Mouse (Mus musculus) right cerebral cortex, adult 18-20 months (tissue): ENCODE results near the gene Cybrd1.

Experiments used
- DNase-seq: peaks from one replicate; pipeline ENCODE4 v3.0.0; 2022; ENCODE audit warnings: mixed read lengths

Gene Cybrd1

DNA sequence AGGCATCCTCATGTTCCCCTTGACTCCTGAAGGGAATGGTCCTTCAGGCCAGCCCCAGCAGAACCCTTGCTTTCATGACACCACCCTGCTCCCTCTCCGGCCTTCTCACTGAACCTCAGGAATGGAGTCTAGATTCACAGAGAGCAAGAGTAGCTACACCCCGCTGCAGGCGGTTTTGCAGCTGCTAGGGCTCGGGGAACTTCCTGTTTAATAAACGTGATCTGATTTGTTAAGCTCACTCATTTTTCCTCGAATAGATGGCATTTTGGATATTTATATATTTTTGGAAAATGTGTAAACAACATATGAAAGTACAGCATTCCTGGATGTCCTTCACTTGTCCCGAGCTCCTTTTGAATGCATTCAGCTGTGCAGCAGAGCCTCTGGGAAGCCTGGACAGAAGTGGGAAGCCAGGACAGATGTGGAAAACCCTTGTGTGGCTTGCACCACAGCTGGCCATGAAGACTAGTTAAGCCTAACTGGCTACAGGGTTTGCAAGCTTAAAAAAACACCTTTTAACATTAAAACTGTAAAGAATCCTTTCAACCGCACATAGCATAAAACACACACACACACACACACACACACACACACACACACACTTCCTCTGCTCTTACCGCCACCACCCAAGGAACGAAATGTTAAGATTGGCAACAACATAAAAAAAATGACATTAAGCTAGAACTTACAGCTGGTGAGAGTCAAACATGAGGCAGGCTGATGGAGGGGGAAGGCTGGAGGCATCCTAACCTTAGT lies 10.2 kb downstream of the Cybrd1 start:
- DNase-seq = no peak

DNA sequence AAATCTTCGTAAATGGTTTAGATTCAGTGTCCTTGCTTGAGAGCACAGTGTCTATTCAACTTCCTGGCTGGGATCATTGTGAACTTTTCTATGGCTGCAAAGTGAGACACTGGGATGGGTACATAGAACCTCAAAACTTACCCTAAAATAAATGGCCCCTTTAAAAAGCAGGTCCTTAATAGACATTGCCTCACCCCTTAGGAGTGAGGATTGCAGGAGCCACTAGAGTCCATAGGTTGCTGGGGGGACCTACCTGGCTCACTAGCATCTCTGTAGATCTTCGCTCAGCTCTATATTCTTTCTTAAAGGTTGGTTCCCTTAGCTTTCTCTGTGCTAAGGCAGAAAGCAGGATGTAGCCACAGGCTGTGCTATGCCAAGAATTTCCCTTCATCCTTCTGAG lies 12.6 kb downstream of the Cybrd1 start:
- no peak for DNase-seq

DNA sequence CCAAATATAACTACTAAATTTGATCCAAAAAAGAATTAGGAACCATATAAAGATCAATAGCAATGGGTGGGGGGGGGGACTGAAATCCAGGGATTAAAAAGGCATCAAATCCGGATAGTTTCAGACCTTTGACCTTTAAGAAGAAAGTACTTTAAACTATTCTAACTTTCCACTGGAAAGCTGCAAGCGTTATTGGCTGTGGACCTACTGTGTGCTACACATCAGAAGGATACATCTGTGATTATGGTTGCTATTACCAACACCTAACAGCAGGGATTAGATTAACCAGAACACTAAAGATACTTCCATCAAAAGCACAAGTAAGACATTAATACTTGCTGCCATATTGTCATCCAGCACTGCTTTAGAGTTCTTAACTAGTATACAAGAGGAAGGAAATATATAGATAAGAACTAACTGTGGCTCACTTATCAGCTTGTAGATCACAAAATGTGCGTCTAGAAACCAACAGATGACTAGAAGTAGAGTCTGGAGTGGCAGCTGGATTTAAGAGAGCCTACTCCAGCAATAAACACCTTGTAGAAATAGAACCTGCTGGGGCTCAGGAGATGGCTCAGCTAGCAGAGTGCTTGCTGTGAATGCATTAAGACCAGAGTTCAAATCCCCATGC lies 14.3 kb downstream of the Cybrd1 start:
- no peak for DNase-seq

DNA sequence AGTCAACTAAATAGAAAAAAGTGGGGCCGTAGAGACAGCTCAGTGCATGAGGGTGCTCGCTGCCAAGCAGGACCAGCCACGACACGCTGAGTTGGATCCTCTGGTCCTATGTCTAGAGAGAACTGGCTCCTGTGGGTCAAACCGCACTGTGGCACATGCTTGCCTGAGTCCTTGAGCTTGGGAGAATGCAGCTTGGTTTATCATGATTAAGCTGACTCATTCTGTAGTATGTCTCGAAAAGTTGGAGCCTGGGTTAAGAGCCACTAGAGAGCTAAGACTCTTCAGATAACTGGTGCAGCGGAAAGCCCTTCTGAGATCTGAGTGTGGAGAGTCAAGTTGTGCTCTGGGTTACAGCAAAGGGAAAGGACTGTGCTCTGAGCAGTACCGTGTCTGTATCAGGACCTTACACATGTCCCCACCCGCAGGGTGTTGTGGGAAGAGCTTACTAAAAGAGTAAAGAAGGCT lies 16.4 kb downstream of the Cybrd1 start:
- DNase-seq = no peak

- DNase-seq = no peak
These were observed 17.1 kb downstream of the Cybrd1 start for GRCm38 (mm10) chr2:71134836-71135235.

DNA sequence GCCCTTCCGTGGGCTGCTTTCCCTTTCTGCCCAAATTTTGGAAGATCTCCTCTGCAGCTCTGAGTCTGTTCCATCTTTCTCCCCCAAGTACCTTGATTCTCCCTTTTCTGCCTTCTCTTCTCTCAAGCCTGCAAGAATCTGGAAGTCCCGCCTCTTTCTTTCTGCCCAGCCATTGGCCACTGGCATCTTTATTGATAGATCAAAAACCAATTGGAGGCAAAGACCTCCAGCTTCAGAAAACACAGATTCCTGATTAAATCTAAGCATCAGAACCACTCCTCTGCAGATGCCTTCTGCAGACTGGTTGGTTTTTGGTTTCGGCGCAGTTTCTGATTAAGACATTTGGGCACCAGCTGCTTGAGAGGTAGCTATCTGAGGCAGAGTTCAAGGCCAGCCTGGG lies 22.9 kb downstream of the Cybrd1 start:
- no peak for DNase-seq

- DNase-seq = no peak
These were observed 24.7 kb downstream of the Cybrd1 start for GRCm38 (mm10) chr2:71142410-71142809.

DNA sequence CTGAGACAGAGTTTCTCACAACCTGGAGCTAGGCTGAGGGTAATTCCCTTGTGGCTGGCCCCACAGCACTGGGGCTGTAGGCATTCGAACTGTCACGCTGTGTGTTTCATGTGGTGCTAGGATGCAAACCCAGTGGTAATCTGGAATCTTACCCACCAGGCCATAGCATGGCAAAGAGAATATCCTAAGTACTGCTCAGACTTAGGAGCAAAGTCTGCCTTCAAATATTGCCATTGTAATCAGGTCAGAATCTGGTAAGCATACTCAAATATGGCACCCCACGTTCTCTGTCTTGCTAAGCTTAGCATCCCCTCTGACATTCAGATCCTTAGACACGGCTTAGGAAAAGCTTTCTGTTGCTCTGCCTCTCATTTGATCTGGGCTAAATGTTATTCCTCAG lies 28.1 kb downstream of the Cybrd1 start:
- no peak for DNase-seq

GRCm38 (mm10) chr2:71146266-71146665 lies 28.5 kb downstream of the Cybrd1 start:
- DNase-seq = no peak

DNA sequence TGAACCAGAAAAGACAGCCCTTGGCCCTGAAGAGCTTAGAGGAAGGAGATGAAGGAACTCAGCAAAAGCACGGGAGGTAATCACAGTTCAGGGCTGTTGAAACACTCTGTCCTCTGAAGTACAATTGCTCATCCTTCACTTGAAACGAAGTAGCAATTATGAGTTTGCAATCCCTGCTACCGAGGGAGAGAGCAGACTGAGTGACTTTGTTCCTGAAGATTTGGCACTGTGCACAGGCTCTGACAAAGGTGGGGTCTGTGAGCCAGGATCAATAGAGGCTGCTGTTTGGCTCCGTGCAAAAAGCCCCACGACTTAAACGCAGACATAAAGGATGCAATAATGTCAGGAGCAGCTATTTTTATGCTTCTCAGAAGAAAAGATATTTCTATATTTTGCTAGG lies 30.1 kb downstream of the Cybrd1 start:
- no peak for DNase-seq

GRCm38 (mm10) chr2:71152170-71152569 lies 34.4 kb downstream of the Cybrd1 start:
- no peak for DNase-seq

DNA sequence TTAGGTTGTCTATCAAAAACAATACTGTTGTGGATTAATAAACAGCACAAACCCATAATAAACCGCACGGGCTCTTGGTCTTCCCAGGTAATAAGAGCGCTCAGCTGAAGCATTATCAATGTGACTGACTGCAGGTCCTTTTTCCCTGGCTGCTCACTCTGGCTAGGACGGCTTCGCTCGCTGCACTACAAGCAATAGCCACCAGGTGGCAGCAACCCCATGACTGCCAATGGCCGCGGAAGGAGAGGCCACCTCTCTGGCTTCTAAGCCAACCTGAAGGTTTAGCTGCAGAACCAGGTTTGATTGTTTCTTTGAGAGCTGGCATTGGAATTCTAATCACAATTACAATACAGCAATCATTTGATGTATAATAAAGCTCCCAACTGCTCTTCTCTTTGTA lies 37.8 kb downstream of the Cybrd1 start:
- peak; percentile 58 for DNase-seq

GRCm38 (mm10) chr2:71156446-71156845 lies 38.7 kb downstream of the Cybrd1 start:
- no peak for DNase-seq

DNA sequence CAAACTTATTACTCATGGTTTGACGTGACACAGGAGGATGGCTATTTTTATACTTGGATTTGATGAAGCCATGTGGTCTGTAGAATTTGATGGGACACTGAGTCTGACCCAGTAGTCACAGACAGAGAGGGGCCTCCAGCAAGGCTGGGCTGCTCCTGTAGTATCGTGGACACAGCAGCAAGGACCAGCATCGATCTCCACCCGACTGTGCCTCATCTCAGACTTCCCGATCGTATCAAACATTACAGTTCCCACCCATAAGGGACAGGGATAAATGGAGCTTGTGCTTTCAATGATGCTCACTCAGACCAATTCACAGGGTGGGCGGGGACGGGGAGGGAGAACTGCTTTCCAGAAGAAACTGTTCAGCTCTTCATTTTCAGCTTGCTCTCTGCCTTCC lies 40.2 kb downstream of the Cybrd1 start:
- no peak for DNase-seq

GRCm38 (mm10) chr2:71159576-71160306 lies 42.0 kb downstream of the Cybrd1 start:
- DNase-seq = no peak

GRCm38 (mm10) chr2:71160307-71160861 lies 42.7 kb downstream of the Cybrd1 start:
- DNase-seq = no peak

- no peak for DNase-seq
These were observed 43.8 kb downstream of the Cybrd1 start for GRCm38 (mm10) chr2:71161558-71161957.

- DNase-seq = no peak
These were observed 45.3 kb downstream of the Cybrd1 start for GRCm38 (mm10) chr2:71162831-71163621.

GRCm38 (mm10) chr2:71167211-71167610 lies 49.5 kb downstream of the Cybrd1 start:
- DNase-seq = no peak

DNA sequence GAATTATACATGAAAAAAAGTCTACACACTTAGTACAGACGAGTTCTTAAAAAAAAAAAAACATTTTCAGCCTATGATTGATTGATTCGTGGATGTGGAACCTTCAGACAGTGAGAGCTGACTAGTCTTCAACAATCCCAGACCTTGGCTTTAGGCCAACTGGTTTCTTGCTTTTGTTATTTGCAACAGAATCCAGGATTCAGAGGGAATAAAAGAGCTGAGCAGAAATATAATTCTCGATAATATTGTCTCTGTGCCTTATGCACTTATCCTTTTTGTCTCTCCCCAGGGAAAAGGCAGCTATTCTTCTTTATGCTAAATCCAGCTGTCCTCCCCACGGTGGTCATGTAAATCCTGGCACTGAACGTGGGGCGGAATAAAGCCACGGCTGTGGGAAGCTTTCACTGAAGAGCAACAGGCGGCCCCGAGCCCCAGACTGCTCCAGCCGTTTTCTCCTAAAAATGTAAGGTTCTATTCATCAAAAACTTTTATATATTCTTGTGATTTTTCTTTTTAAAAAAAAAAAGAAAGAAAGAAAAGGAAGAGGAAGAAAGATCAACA lies 50.8 kb downstream of the Cybrd1 start:
- no peak for DNase-seq

DNA sequence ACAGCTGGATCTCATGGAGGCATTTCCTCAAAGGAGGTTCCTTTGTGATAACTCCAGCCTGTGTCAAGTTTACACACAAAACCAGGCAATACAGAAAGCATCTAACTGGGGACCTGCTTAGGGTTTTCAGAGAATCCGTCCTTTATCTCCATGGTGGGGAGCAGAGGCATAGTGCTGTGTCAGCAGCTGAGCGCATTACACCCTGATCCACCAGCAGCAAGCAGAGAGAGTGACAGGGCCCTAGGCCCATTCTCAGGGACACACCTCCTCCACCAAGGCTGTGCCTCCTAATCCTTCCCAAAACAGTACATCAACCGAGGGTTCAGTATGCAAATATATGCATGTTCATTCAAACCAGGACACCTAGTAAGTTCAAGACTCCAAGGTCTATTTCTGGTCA lies 55.3 kb downstream of the Cybrd1 start:
- no peak for DNase-seq
